Mouse (Mus musculus) inflammation-experienced regulatory T-cells, adult 6 months (primary cell): ENCODE results near the gene Fbxl7. TPM values are rescaled to one million over a fixed set of nuclear protein-coding genes. Genes with fewer than 3 reads are reported as not detected.

ENCODE experiments used
- ATAC-seq: one replicate; pipeline ENCODE4 v1.8.0; 2017
- polyA plus RNA-seq, 3 experiments: library from polyadenylated mRNA; unstranded; fragments of 100-300 nt; shearing (Covaris generic); gene quantifications; one replicate each; pipeline ENCODE4 v1.2.1; 2017

Gene Fbxl7
- under 1 TPM in 2 of 3 experiments, not detected in 1; 0.19 to 0.79 TPM for polyA plus RNA-seq

DNA sequence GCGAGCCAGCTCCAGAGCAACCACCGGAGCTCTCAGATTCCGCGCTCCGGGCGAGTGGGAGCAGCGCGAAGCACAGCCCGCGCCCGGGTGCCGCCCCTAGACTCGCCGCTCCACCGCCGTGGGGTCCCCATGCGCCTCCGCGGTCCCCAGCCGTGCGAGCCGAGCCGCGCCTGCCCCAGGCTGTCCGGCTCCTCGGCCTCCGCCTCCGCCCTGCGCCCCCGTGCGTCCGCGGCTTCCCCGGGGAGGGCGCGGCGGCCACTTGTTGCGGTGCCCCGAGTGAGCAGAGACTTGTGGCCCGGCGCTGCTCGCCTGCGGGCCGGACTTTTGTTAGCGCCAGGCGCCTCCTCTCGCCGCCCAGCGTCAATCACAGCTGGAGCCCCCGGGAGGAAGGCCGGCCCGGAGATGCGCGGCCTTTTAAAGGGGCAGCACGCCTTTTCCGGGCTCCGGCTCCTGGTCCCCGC is at the start of gene Fbxl7:
TSS of gene Fbxl7 (minus strand) at position 330 of the 461 bp plus-strand sequence.
- no peak for ATAC-seq

DNA sequence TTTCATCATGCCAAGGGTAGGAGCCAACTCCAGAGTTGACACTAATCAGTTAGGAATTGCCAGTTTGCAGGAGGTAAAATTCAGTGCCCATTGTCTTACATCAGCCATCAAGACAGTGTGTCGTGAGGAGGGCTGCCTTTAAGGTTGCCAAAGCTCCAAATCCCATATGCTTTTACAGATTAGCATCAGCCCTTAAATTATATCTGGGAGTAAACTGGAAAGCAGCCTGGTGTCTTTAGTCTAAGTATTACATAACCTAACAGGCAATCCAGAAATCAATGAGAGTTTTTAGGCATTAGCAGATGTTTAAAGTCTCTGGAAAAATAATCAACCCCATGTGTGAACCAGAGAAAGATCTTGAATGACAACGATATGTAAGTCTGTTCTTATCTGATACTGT is 26.6 kb upstream of the Fbxl7 start:
- no peak for ATAC-seq

DNA sequence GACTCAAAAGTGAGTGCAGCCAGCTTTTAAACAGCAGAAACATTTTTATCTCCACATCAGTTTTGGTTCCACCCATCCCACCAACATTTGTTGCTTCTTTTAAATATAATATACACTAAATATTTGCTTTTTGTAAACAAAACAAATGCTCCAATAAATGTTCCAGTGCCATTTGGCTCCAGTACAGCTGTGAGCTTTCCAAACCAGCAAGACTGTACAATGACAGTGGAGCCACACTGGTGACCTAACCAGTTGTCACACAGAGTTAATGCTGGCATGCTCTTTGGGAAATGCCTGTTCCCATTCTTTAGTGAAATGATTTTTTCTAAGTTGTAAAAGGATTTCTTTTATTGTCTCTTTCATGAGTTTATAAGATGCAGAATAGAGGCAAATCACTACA is 18.0 kb upstream of the Fbxl7 start:
- no peak for ATAC-seq

DNA sequence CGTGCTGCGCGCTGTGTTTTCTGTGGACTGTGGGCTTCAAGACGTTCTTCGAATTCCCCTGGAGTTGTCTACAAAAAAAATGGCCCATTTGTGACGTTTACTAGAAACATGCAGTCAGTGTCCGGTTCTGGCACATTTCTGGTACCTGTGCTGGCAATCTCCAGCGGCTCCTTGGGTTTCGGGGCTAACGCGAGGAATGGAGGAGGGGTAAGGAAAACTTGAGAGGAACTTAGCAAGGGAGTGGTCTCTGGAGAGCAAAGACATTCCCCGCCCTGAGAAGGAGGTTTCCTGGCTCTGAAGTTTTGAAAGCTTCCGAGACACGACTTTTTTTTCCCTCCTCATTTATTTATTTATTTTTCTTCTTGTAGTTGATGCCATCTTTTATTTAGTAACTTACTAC is 381 bp upstream of the Fbxl7 start:
- ATAC-seq, result no peak

DNA sequence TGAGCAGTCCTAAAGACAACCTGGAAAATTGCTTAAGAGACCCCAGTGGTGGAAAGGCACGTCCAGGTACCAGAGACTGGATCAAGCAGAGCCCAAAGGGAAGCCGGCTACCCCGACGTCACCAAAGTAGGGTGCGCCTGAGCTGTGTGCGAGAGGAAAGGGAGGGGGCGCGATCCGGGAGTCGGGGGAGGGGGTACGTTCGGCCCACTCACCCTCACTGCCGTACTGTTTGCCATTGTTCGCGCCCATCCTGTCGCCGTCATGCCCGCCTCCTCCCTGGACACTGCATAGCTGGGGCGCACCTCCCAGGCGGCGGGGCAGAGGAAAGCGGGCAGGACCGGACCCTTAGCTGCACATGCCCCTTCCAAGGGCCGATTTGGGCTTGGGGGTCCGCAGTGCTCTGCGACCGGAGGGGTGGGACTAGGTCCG is 565 bp downstream of the Fbxl7 start:
- no peak for ATAC-seq

DNA sequence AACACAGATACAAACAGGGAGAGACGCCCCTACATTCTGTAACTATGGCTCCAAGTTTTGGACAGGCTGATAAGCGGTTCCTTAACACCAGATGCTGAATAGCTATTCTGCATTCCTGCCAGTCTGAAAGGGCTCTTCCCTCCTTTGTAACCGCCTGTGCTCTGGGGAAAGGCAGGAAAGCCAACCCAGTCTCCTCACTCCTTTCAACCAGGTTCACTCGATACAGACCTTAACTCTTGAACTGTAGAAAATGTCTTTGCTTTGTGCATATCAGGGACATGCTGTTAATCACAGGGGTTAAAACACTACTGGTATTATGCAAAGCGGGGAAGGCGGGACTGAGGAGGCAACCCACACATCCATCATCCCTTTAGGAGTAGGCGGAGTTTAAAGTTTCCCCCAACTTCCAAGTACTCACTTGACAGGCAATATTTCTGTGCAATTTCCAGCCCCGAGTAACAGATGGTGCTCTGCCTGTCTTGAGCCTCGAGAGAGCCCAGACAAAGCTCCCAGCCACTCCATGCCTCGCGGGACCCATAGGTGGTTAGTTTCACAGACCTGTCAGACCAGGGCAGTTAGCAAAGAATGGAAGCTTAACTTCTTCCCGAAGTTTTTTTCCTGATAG is 1.2 kb downstream of the Fbxl7 start:
- no peak for ATAC-seq

DNA sequence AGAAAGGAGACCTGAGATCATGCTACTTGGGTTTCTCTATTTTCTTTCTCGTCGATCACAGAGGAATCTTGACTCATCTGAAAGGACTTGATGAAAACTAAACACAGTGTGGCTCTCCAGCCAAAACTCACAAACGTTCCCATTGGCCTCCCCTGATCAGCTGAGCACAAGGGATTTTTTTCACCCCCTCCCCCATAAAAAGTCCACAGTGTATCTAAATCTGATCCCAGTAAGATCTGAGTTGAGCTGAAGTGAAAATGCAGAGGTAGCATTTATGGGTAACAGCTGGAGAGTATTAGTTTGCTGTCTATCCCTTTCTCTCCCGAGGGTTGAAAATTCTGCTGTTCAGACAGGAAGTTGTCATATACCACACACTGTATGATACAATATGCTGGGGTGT is 2.2 kb downstream of the Fbxl7 start:
- no peak for ATAC-seq

DNA sequence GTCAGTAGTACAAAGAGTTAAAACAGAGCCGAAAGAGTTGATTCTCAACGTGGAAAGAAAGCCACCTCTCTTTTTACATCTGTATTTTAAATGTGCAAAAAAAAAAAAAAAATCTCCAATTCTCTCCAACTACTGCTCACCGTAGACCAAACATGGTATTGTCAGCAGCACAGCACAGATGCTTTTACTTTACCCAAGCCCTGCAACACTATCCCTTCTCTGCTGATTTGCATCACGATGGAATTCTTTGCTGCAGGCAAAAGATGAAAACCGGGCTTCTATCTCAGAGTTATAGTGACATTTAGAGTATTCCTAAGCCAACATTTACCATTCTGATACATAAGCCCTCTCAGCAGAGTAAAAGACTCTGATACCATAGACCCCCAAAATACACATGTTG is 5.4 kb downstream of the Fbxl7 start:
- ATAC-seq, result no peak

DNA sequence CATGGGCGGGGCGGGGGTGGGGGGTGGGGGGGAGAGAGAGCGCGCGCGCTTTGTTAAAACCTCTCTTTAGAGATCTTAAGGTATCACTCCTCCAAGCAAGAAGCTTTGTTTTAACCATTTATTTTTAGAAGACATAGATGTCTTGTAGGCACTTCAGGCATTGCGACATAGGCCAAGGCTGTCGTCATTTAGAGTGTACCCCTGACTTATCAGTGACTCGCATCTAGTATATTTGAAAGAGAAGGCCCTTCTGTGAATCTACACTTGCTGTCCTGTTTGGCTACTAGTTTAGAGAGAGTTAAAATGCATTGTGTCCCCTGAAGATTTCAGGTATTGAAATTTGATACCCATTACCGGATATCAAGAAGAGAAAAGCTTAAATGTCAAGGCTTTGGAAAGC is 7.2 kb downstream of the Fbxl7 start:
- ATAC-seq, result no peak

DNA sequence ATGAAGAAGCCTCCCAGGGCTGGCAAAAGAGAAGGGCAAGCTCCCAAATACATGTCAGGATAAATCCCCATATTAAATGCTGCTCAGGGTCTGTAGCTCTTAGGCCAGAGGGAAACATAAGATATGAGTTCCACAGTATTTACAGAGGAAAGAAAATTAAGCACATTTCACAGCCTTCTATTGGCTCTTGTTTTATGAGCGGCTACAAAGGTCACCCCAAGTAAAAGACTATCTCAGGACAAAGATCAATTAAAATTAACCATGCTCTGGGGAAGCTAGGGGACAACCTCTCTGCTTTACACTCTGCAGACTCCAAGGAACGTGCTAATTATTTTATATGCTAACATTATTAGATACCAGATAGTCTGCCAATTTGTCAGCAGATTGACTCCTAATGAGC is 9.4 kb downstream of the Fbxl7 start:
- no peak for ATAC-seq

DNA sequence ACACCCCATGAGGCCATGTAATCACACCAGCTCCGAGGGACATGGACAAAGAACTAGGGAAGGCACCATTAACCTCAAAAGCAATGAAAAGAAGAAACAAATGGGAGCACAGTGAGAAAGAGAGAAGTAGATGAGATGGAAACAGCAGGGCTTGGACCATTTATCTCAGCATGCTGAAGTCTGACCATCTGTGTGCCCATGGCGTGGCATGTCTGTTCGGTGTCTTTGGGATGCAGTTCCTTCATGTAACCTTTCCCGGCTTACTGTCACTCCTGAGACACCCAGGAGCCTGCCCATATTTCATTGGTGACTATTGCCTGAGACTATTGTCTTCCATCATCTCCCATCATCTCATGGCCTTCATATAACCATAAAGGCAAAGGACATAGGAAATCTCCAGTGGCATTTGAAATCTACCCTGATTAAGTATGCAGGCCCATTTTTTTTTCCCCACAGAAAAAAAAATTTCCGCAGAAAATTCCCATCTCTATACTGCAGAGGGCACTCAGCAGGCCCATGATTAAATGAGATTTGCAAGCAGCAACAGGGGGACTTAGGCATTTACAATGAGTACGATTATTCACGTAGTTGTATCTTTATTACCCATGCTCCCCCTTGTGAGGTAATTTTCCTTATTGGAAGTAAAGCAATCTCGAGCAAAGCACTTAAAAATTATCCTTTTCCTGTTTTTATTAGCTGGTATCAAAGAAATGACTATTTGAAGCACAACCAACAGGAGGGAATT is 15.0 kb downstream of the Fbxl7 start:
- no peak for ATAC-seq

DNA sequence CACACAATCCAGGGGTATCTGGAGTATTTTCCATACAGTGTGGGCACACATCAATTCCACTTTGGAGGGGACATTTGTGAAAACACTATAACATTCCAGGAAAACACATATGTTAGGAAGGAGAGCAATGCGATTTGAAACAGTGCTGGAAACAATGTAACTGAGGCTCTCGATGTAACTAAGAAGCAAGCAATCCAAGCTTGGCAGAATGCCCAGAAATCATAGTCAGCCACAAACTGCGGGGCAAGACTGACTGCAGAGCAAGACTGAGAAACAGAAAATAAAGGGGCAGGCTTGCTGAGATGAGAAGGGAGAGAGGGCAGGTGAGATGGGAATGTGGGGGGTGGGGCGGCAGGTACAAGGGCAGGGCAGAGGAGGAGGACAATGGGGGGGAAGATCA is 19.7 kb downstream of the Fbxl7 start:
- no peak for ATAC-seq

DNA sequence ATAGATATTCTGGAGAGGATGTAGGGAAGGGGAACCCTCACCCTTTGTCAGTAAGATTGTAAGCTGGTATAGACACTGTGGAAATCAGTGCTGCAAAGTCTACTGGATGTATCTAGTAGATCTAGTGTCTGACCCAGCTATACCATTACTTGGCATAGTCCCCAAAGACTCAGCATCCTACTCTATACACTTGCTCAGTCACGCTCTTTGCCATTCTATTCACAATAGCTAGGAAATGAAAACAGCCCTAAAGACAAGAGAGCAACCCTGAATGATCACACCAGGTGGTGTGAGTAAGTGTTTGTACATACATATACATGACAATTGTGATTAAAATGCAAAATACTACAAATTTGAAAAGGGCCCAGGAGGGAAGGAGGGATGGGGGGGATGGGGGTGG is 23.1 kb downstream of the Fbxl7 start:
- ATAC-seq, result no peak

DNA sequence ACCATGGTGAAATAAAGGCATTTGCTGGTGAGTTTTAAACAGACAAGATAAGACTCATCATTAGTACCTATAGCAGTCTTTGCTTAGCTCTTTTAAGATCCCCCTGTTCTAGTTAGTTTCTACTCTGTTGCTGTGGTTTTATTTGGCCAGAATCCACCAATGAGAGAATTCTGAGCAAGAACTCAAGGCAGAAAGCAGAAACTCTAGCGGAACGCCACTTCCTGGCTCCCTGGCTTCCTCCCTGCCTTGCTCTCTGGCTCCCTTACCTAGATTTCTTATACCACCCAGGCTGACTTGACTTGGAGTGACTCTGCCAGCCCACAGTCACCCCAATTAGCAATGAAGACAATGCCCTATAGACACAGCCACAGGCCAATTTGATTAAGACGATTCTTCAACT is 26.2 kb downstream of the Fbxl7 start:
- no peak for ATAC-seq

DNA sequence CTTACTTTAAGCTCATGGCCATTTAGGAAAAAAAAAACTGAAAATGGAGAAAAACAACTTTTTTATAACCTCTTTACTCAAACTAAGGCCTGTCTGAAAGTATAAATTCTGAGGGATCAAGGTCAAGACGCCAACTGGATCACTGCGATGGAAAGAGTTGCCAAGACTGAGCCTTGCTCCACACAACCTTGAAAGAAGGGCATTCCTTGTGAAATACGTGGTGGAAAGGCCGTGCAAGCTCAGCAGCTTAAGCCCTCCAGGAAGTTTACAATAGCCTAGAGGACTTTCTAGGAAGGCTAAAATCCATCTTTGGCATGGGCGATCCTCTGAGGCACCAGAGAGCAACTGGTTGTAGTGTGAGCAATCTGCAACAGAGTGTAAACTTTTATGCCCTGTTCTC is 27.9 kb downstream of the Fbxl7 start:
- ATAC-seq, result no peak

DNA sequence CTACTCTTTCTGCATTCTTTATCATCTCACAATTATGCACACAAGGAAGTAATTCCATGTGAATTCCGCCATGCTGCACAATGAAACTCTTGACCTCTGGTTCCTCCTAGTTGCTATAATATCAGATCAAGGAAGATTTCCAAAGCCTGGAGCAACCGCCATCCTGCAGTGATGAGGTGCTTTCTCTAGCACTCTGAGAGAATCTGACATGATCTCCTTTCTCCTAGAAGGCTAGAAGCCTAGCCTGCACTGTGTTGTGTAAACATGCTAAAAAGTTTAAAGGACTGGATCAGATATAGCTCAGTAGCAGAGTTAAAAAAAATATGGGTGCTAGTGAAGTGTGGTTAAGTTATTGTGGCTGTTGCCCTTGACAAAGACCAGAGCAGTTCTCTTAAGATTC is 33.2 kb downstream of the Fbxl7 start:
- no peak for ATAC-seq

DNA sequence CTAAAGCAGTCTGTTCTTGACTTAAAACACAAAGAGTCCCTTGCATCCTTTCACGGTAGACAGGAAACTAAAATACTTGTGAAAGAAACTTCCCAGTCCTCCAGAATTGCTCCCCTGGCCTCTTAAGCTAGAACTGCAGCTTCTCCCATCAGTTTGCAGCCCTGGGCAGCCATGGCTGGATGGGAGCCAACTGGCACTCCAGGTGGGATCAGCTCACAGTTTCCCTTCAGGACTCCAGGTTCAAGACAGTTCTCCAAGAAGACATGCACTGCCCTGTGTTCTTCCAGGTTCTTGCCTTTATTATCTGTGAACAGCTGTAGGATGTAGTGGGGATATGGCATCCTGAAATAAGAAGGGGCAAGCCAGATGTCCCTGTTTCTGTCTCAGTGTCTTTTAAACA is 45.8 kb downstream of the Fbxl7 start:
- no peak for ATAC-seq

DNA sequence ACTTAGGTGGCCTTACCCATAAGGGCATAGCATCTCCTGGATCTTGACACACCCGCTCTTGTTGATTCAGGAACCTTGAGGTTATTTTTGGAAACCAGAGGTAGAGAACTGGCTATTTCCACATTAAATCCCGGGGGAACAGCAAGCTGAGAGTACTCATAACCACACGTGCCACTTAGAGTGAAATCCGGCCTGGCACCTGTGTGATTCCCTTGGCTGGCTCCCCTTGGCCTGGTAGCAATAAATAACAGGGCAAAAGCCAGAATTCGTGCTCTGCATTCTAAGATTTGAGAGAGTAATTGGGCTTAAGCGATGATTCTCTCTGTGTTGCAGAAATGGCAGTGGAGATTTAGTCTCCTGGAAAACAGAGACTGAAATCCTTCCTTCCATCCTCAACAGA is 53.2 kb downstream of the Fbxl7 start:
- no peak for ATAC-seq

DNA sequence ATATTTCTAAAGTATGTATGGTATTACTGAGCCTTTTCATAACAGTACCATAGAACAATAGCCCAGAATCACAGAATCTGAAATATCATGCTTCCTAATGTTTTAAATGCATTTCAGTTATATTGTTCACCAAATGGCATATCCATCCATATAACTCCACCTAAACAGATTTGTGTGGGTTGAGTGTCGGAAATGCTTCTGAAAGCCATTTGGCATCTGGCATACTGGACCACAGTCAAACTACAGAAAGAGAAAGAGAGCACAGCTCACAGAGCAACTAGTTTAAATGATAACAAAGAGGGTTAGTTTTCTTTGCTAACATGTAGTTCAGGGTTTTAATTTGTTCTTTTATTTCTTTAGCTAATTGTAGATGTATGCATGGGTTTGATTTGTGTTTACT is 57.0 kb downstream of the Fbxl7 start:
- no peak for ATAC-seq

DNA sequence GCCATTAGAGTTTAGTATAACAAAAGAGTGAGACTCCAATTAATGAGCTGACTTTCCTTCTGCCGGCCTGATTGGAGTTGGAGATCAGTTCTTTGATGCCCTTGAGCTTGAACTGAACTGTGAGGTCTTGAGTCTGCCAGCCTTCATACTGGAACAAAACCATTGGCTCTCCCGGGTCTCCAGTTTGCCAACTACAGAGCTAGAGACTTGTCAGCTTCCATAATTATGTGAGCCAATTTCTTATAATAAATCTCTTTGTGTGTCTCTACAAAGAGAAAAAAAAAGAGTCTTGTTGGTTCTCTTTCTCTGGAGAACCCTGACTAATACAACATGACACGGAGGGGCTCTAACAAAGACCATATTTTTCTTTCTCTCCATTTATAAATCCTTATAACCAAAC is 58.2 kb downstream of the Fbxl7 start:
- ATAC-seq, result no peak

DNA sequence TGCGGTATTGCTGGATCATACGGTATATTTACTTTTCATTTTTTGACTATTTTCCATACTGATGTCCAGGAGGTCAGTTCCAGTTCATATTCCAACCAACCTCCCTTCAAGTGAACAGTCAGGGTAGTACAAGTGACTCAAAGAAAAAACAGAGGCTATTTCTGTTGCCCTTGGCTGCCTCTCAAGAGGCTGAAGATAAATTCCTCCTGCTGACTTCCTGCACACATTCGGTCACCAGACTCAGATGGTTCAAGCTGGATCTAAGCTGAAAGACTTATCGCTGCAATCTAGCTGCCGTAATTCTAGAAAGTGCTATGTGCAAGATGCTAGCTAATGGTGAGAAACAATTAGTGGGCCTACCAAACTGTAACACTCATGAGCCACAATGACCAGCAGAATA is 61.0 kb downstream of the Fbxl7 start:
- no peak for ATAC-seq

DNA sequence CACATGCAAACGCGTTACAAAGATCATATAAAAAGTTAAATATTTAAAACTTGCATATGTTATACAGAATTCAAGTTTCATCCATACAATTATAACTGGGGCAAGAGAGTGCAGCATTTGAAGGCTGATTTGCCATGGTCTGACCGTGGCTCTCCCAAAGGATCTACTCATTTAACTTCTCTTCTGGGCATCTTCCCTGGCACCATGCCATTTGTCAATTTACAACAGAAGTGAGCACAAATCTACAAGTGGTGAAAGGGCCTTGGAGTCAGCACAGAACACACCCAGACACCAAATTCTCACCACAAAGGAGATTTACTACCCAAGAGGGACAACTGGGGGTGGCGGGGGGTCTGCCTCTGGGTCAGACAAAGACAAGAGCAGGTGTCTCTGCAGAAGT is 64.2 kb downstream of the Fbxl7 start:
- no peak for ATAC-seq

DNA sequence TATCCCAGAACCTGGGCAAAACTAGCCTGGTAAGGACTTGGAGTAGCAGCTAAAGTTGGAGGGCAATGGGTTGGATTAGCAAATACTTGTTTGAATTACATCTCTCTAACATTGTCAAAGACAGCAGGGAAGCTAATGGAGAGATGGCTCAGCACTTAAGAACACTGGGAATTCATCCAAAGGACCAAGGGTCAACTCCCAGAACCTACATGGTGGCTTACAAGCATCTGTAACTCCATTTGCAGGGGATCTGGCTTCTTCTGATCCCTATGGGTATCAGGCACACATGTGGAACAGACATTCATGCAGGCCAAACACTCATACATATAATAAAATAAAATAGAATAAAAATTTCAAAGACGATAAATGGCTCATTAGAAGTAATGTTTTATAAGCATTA is 78.4 kb downstream of the Fbxl7 start:
- ATAC-seq, result no peak

DNA sequence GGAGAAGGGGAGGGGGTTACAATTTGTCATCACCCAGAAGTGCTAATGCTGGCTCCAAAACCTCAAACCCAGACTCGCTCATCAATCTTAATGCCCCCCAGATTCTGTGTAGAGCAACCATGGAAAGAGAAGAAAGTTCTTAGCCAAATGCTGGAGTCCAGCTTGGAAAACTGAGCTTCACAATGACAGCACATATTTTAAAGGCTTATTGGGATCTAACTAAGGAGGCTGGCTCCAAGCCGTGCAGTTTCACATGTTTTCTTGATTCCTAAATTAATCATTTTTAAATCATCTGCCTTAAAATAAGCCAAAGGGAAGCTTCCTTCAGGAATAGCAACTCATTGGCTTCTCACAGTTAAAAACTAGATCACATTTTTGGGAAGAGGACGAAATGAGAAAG is 82.5 kb downstream of the Fbxl7 start:
- no peak for ATAC-seq

DNA sequence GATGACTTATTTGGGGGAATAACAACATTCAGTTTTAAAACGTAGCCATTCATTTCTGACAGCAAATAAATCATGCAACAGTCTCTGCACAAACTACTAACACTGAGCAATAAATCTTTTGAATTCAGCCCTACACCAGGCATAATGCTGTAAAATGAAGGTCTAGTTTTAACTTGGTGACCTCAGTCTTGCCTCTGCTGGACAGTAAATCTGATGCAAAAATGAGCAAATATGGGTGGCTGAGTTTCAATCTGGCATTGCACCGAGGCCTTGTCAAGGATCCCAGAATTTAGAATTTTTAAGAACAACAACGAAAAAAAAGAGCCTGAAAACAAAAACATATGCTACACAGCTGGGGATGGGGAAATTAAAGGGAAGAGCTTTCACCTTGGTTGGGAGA is 85.8 kb downstream of the Fbxl7 start:
- ATAC-seq, result no peak
